Mouse (Mus musculus) forebrain, embryonic 13.5 days (tissue): ENCODE results near the gene Cfap161. TPM values are rescaled to one million over a fixed set of nuclear protein-coding genes. Genes with fewer than 3 reads are reported as not detected.

Source experiments
- ATAC-seq: fragments of 200-750 bp; cut with Nextera tagmentation; 2 replicates; pipeline ENCODE4 v1.8.0; 2017
- H3K27ac ChIP-seq: fragments of 300-500 bp; sonication (generic); 2 replicates; pipeline ENCODE4 v1.5.1; 2015; ENCODE audit warnings: inconsistent platforms, mild to moderate bottlenecking, moderate library complexity
- H3K27me3 ChIP-seq: fragments of 300-500 bp; sonication (generic); 2 replicates; pipeline ENCODE4 v1.6.1; 2015; ENCODE audit warnings: mild to moderate bottlenecking, inconsistent platforms
- H3K36me3 ChIP-seq: fragments of 300-500 bp; sonication (generic); 2 replicates; pipeline ENCODE4 v1.6.1; 2015; ENCODE audit warnings: mild to moderate bottlenecking, inconsistent platforms; ENCODE audit not compliant: poor library complexity, severe bottlenecking
- H3K4me1 ChIP-seq: fragments of 300-500 bp; sonication (generic); 2 replicates; pipeline ENCODE4 v1.6.1; 2015; ENCODE audit warnings: inconsistent platforms
- H3K4me2 ChIP-seq: fragments of 300-500 bp; sonication (generic); 2 replicates; pipeline ENCODE4 v1.6.1; 2015; ENCODE audit warnings: inconsistent platforms, mild to moderate bottlenecking, moderate library complexity
- H3K4me3 ChIP-seq: fragments of 300-500 bp; sonication (generic); 2 replicates; pipeline ENCODE4 v1.5.1; 2015; ENCODE audit warnings: mild to moderate bottlenecking, inconsistent platforms
- H3K9ac ChIP-seq: fragments of 300-500 bp; sonication (generic); 2 replicates; pipeline ENCODE4 v1.6.1; 2015; ENCODE audit warnings: mild to moderate bottlenecking, inconsistent platforms
- H3K9me3 ChIP-seq: fragments of 300-500 bp; sonication (generic); replicated peaks from 2 replicates; pipeline ENCODE4 v1.6.1; 2016; ENCODE audit warnings: inconsistent platforms
- WGBS: fragments of 180-500 bp; shearing (Covaris S2); methylation state at CpG from one replicate; pipeline ENCODE4 v1.1.7; 2015; 5-methylcytosine and 5-hydroxymethylcytosine counted together
- polyA plus RNA-seq: library from polyadenylated mRNA; unstranded; fragments of >200 nt; fragmentation: Nextera tagmentation; extraction: Ambion mirVana; gene quantifications from 2 replicates; pipeline ENCODE4 v1.2.1, GENCODE M21; 2015

The Cfap161 gene
- polyA plus RNA-seq, 1 experiment from 2014 or later, result 0.45 TPM

- WGBS, result 91% methylated on average over 6 of the region's 6 CpGs
These were observed 18.3 kb upstream of the Cfap161 start for GRCm38 (mm10) chr7:83813016-83813415.

GRCm38 (mm10) chr7:83812581-83812980, 17.9 kb upstream of the Cfap161 start:
- Histone ChIP-seq H3K9ac (no peak overlapping the region), H3K4me3 (no peak overlapping the region), H3K9me3 (no peaks in the 10 kb centered on the region), H3K4me1 (peaks cover 24% of the 10 kb centered on the region), H3K27me3 (no peaks in the 10 kb centered on the region), H3K27ac (no peak overlapping the region), H3K36me3 (no peaks in the 10 kb centered on the region), H3K4me2 (no peak overlapping the region)
- ATAC-seq, result no peak
- WGBS, result 80% methylated on average over 10 of the region's 10 CpGs

More at GRCm38 (mm10) chr7:83813016-83813415, 18.3 kb upstream of the Cfap161 start:
- no peak overlapping the region for H3K4me3 ChIP-seq
- no peak overlapping the region for H3K4me2 ChIP-seq
- H3K36me3 ChIP-seq, result no peaks in the 10 kb centered on the region
- no peak for ATAC-seq
- peaks cover 24% of the 10 kb centered on the region for H3K4me1 ChIP-seq
- H3K9me3 ChIP-seq, result no peaks in the 10 kb centered on the region
- no peak overlapping the region for H3K27ac ChIP-seq
- H3K9ac ChIP-seq, result no peak overlapping the region
- no peaks in the 10 kb centered on the region for H3K27me3 ChIP-seq

GRCm38 (mm10) chr7:83811916-83812315, 17.2 kb upstream of the Cfap161 start:
- H3K27ac ChIP-seq, result no peak overlapping the region
- no peaks in the 10 kb centered on the region for H3K9me3 ChIP-seq
- no peaks in the 10 kb centered on the region for H3K27me3 ChIP-seq
- H3K4me2 ChIP-seq, result no peak overlapping the region
- no peak overlapping the region for H3K9ac ChIP-seq
- no peak for ATAC-seq
- no peak overlapping the region for H3K4me3 ChIP-seq
- H3K36me3 ChIP-seq, result no peaks in the 10 kb centered on the region
- peaks cover 24% of the 10 kb centered on the region for H3K4me1 ChIP-seq
- WGBS, result 91% methylated on average over 8 of the region's 8 CpGs

GRCm38 (mm10) chr7:83811461-83811860, 16.8 kb upstream of the Cfap161 start:
- H3K27me3 ChIP-seq, result no peaks in the 10 kb centered on the region
- H3K4me2 ChIP-seq, result no peak overlapping the region
- ATAC-seq, result no peak
- H3K4me1 ChIP-seq, result peaks cover 24% of the 10 kb centered on the region
- H3K4me3 ChIP-seq, result no peak overlapping the region
- no peak overlapping the region for H3K27ac ChIP-seq
- WGBS, result 93% methylated on average over 4 of the region's 4 CpGs
- no peaks in the 10 kb centered on the region for H3K9me3 ChIP-seq
- H3K9ac ChIP-seq, result no peak overlapping the region
- no peaks in the 10 kb centered on the region for H3K36me3 ChIP-seq

- WGBS, result 15% methylated on average over 15 of the region's 15 CpGs
- Histone ChIP-seq H3K4me2 (no peak overlapping the region), H3K27me3 (no peaks in the 10 kb centered on the region), H3K27ac (no peak overlapping the region), H3K4me1 (peaks cover 24% of the 10 kb centered on the region), H3K9me3 (no peaks in the 10 kb centered on the region), H3K36me3 (no peaks in the 10 kb centered on the region), H3K4me3 (no peak overlapping the region), H3K9ac (no peak overlapping the region)
- ATAC-seq, result no peak
These were observed 15.7 kb upstream of the Cfap161 start for GRCm38 (mm10) chr7:83810141-83811100.

GRCm38 (mm10) chr7:83809715-83810114, 15.0 kb upstream of the Cfap161 start:
- Histone ChIP-seq H3K9ac (no peak overlapping the region), H3K27ac (no peak overlapping the region), H3K27me3 (no peaks in the 10 kb centered on the region), H3K4me3 (no peak overlapping the region), H3K36me3 (no peaks in the 10 kb centered on the region), H3K4me2 (no peak overlapping the region), H3K9me3 (no peaks in the 10 kb centered on the region), H3K4me1 (peaks cover 23% of the 10 kb centered on the region)
- no peak for ATAC-seq
- 13% methylated on average over 3 of the region's 3 CpGs for WGBS

GRCm38 (mm10) chr7:83809060-83809459, 14.4 kb upstream of the Cfap161 start:
- peak; percentile 85; the same call in 1 of the 2 replicates for ATAC-seq
- 54% methylated on average over 6 of the region's 6 CpGs for WGBS
- Histone ChIP-seq H3K9ac (no peak overlapping the region), H3K4me2 (no peak overlapping the region), H3K27me3 (no peaks in the 10 kb centered on the region), H3K4me1 (peaks cover 17% of the 10 kb centered on the region), H3K27ac (no peak overlapping the region), H3K4me3 (no peak overlapping the region), H3K9me3 (no peaks in the 10 kb centered on the region), H3K36me3 (no peaks in the 10 kb centered on the region)

- Histone ChIP-seq H3K27me3 (no peaks in the 10 kb centered on the region), H3K4me2 (no peak overlapping the region), H3K36me3 (no peaks in the 10 kb centered on the region), H3K4me3 (no peak overlapping the region), H3K9me3 (no peaks in the 10 kb centered on the region), H3K27ac (no peak overlapping the region), H3K4me1 (peaks cover 11% of the 10 kb centered on the region), H3K9ac (no peak overlapping the region)
- ATAC-seq, result no peak
- 78% methylated on average over 6 of the region's 6 CpGs for WGBS
These were observed 12.3 kb upstream of the Cfap161 start for GRCm38 (mm10) chr7:83806934-83807333.

- Histone ChIP-seq H3K27ac (no peak overlapping the region), H3K4me3 (no peak overlapping the region), H3K9ac (no peak overlapping the region), H3K4me2 (no peak overlapping the region), H3K27me3 (no peaks in the 10 kb centered on the region), H3K9me3 (no peaks in the 10 kb centered on the region), H3K36me3 (no peaks in the 10 kb centered on the region), H3K4me1 (no peaks in the 10 kb centered on the region)
- ATAC-seq, result no peak
- WGBS, result 85% methylated on average over 4 of the region's 4 CpGs
These were observed 9.1 kb upstream of the Cfap161 start for GRCm38 (mm10) chr7:83803777-83804176.

GRCm38 (mm10) chr7:83802509-83802908, 7.8 kb upstream of the Cfap161 start:
- H3K9ac ChIP-seq, result no peak overlapping the region
- H3K4me2 ChIP-seq, result no peak overlapping the region
- H3K4me1 ChIP-seq, result no peaks in the 10 kb centered on the region
- 68% methylated on average over 7 of the region's 7 CpGs for whole genome bisulfite sequencing
- H3K9me3 ChIP-seq, result no peaks in the 10 kb centered on the region
- H3K27me3 ChIP-seq, result no peaks in the 10 kb centered on the region
- no peak overlapping the region for H3K4me3 ChIP-seq
- ATAC-seq, result peak; percentile 65; the same call in 1 of the 2 replicates
- no peak overlapping the region for H3K27ac ChIP-seq
- no peaks in the 10 kb centered on the region for H3K36me3 ChIP-seq

GRCm38 (mm10) chr7:83802007-83802406, 7.3 kb upstream of the Cfap161 start:
- 89% methylated on average over 2 of the region's 2 CpGs for WGBS
- no peak for ATAC-seq
- no peak overlapping the region for H3K4me3 ChIP-seq

GRCm38 (mm10) chr7:83801483-83801875, 6.8 kb upstream of the Cfap161 start:
- Histone ChIP-seq H3K36me3 (no peaks in the 10 kb centered on the region), H3K27me3 (no peaks in the 10 kb centered on the region), H3K4me1 (peaks cover under 1% of the 10 kb centered on the region; the same call in 1 of the 2 replicates), H3K9ac (no peak overlapping the region), H3K4me2 (no peak overlapping the region), H3K27ac (no peak overlapping the region), H3K4me3 (no peak overlapping the region), H3K9me3 (no peaks in the 10 kb centered on the region)
- 98% methylated on average over 6 of the region's 6 CpGs for WGBS
- no peak for ATAC-seq

More at GRCm38 (mm10) chr7:83802007-83802406, 7.3 kb upstream of the Cfap161 start:
- no peaks in the 10 kb centered on the region for H3K9me3 ChIP-seq
- H3K36me3 ChIP-seq, result no peaks in the 10 kb centered on the region
- no peak overlapping the region for H3K27ac ChIP-seq
- no peak overlapping the region for H3K9ac ChIP-seq
- no peaks in the 10 kb centered on the region for H3K4me1 ChIP-seq
- no peaks in the 10 kb centered on the region for H3K27me3 ChIP-seq
- H3K4me2 ChIP-seq, result no peak overlapping the region
